Mouse (Mus musculus) intestine, postnatal 0 days (tissue): Measurements from ENCODE around the gene Mmp24. TPM values are rescaled to one million over a fixed set of nuclear protein-coding genes. Genes with fewer than 3 reads are reported as not detected.
A peak's percentile ranks its signal among the peaks of the same experiment; 100 is the strongest.

Source experiments
- ATAC-seq: fragments of 200-750 bp; cut with Nextera tagmentation; 2 replicates; pipeline ENCODE4 v1.8.0; 2017; ENCODE audit warnings: mild to moderate bottlenecking, moderate TSS enrichment, moderate library complexity
- H3K27ac ChIP-seq: fragments of 300-500 bp; sonication (generic); 2 replicates; pipeline ENCODE4 v1.5.1; 2014; ENCODE audit warnings: mild to moderate bottlenecking, low read depth, low read length, moderate library complexity
- H3K27me3 ChIP-seq: fragments of 300-500 bp; sonication (generic); replicated peaks from 2 replicates; pipeline ENCODE4 v1.6.1; 2014; ENCODE audit warnings: low read length, mixed read lengths; ENCODE audit not compliant: control insufficient read depth, insufficient read depth
- H3K36me3 ChIP-seq: fragments of 300-500 bp; sonication (generic); 2 replicates; pipeline ENCODE4 v1.6.1; 2014; ENCODE audit warnings: mild to moderate bottlenecking, moderate library complexity; ENCODE audit not compliant: control insufficient read depth, insufficient read depth
- H3K4me1 ChIP-seq: fragments of 300-500 bp; sonication (generic); replicated peaks from 2 replicates; pipeline ENCODE4 v1.6.1; 2014; ENCODE audit warnings: antibody characterized with exemption, low read length, mixed read lengths; ENCODE audit not compliant: control insufficient read depth, insufficient read depth
- H3K4me2 ChIP-seq: fragments of 300-500 bp; sonication (generic); replicated peaks from 2 replicates; pipeline ENCODE4 v1.6.1; 2014; ENCODE audit warnings: low read depth, mild to moderate bottlenecking, moderate library complexity
- H3K4me3 ChIP-seq: fragments of 300-500 bp; sonication (generic); 2 replicates; pipeline ENCODE4 v1.5.1; 2014; ENCODE audit warnings: low read depth, low read length
- H3K9ac ChIP-seq: fragments of 300-500 bp; sonication (generic); 2 replicates; pipeline ENCODE4 v1.6.1; 2014; ENCODE audit warnings: mild to moderate bottlenecking, low read depth, low read length
- H3K9me3 ChIP-seq: fragments of 300-500 bp; sonication (generic); 2 replicates; pipeline ENCODE4 v1.6.1; 2016; ENCODE audit warnings: mixed run types; ENCODE audit not compliant: control insufficient read depth
- CTCF ChIP-seq: sonication (generic); IDR thresholded peaks from 2 replicates; pipeline ENCODE4 v1.5.1; 2016; ENCODE audit warnings: low read depth, mild to moderate bottlenecking, control low read depth, antibody characterized with exemption, moderate library complexity
- WGBS: fragments of 180-500 bp; shearing (Covaris S2); extraction: QIAGEN DNeasy Blood & Tissue Kit; methylation state at CpG from one replicate; pipeline ENCODE4 v1.1.7; 2014; 5-methylcytosine and 5-hydroxymethylcytosine counted together
- polyA plus RNA-seq: library from polyadenylated mRNA; unstranded; fragments of >200 nt; fragmentation: Nextera tagmentation; extraction: Ambion mirVana; gene quantifications from 2 replicates; pipeline ENCODE4 v1.2.1, GENCODE M21; 2015

Gene Mmp24
- polyA plus RNA-seq, 1 experiment from 2014 or later = 0.22 TPM

DNA sequence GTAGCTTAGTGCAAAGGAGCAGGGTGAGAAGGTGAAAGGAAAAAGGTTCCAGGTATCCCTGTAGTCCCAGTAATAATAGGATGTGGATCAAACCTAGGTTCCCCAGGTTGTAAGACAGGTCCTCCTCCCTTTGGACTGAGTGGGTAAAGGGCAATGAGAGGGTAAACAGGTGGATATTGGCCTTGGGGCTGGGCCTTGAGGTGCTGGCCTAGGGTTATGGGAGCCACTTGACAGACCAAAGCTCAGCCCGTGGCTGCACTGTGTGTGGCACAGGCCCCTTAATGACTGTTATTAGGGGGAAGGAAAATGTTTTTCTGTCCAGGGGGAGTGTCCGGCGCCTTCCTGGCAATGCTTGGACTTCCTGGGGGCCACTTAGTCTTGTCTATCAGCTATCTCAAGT is 62.8 kb downstream of the Mmp24 start:
- no peaks in the 10 kb centered on the region for H3K36me3 ChIP-seq
- TF ChIP-seq CTCF = no peak
- no peak overlapping the region for H3K4me3 ChIP-seq
- WGBS = 23% methylated on average over 3 of the region's 3 CpGs
- H3K4me2 ChIP-seq = no peak overlapping the region
- H3K27ac ChIP-seq = no peak overlapping the region
- H3K4me1 ChIP-seq = no peaks in the 10 kb centered on the region
- peak; percentile 53; the same call in 1 of the 2 replicates for ATAC-seq
- H3K9ac ChIP-seq = no peak overlapping the region
- no peaks in the 10 kb centered on the region for H3K27me3 ChIP-seq
- no peaks in the 10 kb centered on the region for H3K9me3 ChIP-seq

DNA sequence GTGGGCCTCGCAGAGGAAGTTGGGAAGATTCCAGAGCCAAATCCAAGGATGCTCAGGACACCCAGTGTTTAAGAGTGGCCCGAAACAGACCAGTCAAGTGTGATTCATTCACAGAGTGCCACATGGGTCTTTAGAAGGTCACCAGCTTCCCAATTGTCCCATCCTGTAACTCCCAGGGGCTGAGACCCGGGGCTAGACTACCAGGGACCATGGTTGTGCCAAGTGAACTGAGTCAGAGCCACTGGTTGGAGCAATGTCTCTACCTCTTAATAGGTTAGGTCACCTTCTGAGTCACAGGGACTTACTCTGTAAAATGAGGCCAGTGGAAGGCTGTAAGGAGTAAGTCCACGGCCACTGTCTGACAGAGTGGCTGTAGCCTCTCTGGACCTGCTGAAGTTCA is 63.8 kb downstream of the Mmp24 start:
- Histone ChIP-seq H3K4me1 (no peaks in the 10 kb centered on the region), H3K27me3 (no peaks in the 10 kb centered on the region), H3K9ac (no peak overlapping the region), H3K9me3 (no peaks in the 10 kb centered on the region), H3K36me3 (no peaks in the 10 kb centered on the region), H3K27ac (no peak overlapping the region), H3K4me3 (no peak overlapping the region), H3K4me2 (no peak overlapping the region)
- no peak for ATAC-seq
- WGBS = 78% methylated on average over 4 of the region's 4 CpGs
- TF ChIP-seq CTCF = no peak

DNA sequence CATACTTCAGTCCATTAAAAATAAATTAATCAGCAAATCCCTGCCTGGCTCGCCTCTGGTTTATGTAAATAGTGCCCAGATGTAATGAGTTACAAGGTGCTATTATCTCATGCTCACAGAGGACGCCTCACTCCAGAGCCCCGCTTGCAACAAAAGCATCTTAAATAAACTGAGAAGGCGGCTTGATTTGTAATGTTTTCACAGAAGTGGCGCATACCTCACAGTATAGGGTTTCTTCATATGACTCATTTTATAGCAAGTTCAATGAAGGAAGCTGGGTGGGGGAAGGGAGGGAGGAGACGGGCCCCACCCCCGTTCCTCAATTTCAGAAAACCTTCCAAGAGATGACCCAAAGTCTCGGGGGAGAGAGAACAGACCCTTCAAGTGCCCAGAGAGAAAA is 71.8 kb downstream of the Mmp24 start:
- TF ChIP-seq CTCF = no peak

DNA sequence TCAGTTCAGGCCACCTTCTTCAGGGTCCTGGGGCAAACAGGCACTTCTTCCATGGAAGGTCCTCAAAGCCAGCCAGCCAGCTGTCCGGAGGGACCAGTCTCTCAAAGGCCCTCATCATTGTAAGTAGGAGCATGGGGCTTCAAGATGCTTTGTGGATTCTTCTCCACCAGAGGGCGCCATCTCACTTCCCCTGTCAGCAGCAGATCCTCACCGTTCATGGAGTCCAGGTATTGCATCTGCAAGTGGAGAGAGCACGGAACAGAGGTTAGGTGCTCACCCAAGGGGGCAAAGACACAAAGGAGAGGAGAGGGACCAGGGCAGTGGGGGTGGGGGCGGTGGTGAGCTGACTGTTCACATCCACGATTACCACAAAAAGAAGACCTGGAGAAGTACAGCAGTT is 73.1 kb downstream of the Mmp24 start:
- no peaks in the 10 kb centered on the region for H3K27me3 ChIP-seq
- H3K4me2 ChIP-seq = no peak overlapping the region
- 0 out of 2 replicates have a peak, but pooled peaks have one; percentile 23 for ATAC-seq
- H3K4me1 ChIP-seq = no peaks in the 10 kb centered on the region
- H3K4me3 ChIP-seq = no peak overlapping the region
- peaks cover 58% of the 10 kb centered on the region for H3K36me3 ChIP-seq
- WGBS = 35% methylated on average over 6 of the region's 6 CpGs
- H3K9ac ChIP-seq = no peak overlapping the region
- peak; percentile 98 for TF ChIP-seq CTCF
- H3K9me3 ChIP-seq = no peaks in the 10 kb centered on the region
- no peak overlapping the region for H3K27ac ChIP-seq

More for the DNA sequence above, 71.8 kb downstream of the Mmp24 start:
- no peak overlapping the region for H3K4me3 ChIP-seq
- no peak overlapping the region for H3K9ac ChIP-seq
- no peak overlapping the region for H3K27ac ChIP-seq
- H3K27me3 ChIP-seq = no peaks in the 10 kb centered on the region
- no peaks in the 10 kb centered on the region for H3K4me1 ChIP-seq
- WGBS = 71% methylated on average over 8 of the region's 8 CpGs
- peaks cover 50% of the 10 kb centered on the region for H3K36me3 ChIP-seq
- H3K4me2 ChIP-seq = no peak overlapping the region
- no peaks in the 10 kb centered on the region for H3K9me3 ChIP-seq
- ATAC-seq = no peak

DNA sequence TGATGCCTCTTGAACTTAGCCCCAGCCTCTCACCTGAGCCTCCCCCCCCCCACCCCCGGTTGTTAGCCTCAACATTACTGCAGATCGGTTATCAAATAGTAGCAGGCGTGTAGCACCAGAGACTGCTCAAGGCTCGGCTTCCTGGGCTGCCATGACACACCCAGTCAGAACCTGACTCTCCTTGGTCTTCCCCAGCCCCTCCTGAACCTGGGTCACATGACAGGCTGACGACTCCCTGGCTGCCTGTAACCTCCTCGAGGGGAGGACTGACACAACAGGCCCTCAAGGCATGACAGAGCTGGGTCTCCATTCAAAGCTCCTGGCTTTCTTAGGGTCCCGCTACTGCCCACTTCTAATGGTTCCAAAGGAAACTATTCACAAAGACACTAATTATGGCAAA is 74.3 kb downstream of the Mmp24 start:
- Histone ChIP-seq H3K4me1 (no peaks in the 10 kb centered on the region), H3K27me3 (no peaks in the 10 kb centered on the region), H3K27ac (no peak overlapping the region), H3K9ac (no peak overlapping the region), H3K9me3 (no peaks in the 10 kb centered on the region), H3K4me3 (no peak overlapping the region), H3K4me2 (no peak overlapping the region), H3K36me3 (peaks cover 67% of the 10 kb centered on the region)
- ATAC-seq = no peak
- 37% methylated on average over 7 of the region's 7 CpGs for WGBS
- TF ChIP-seq CTCF = no peak

DNA sequence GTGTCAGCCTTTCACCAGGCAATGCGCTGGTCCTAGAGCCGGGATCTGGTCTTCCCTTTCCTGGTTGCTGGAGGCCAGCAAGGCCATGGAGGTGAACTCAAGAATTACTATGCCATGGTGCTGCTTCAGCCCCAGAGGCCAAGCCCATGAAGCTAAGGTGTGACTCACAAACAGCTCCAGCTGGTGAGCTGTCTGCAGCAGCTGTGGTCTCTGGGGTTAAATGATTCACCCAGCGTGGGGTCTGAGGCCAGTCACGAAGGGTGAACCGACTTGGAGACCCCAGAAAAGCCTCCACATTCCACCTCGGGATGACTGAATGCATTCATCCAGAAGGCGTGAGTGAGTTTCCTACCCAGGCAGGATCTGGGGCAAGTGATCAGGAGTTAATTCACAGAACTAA is 75.0 kb downstream of the Mmp24 start:
- no peak overlapping the region for H3K4me3 ChIP-seq
- ATAC-seq = no peak
- TF ChIP-seq CTCF = no peak
- peaks cover 70% of the 10 kb centered on the region for H3K36me3 ChIP-seq
- H3K9me3 ChIP-seq = no peaks in the 10 kb centered on the region
- WGBS = 83% methylated on average over 7 of the region's 7 CpGs
- H3K27me3 ChIP-seq = no peaks in the 10 kb centered on the region
- H3K9ac ChIP-seq = no peak overlapping the region
- no peak overlapping the region for H3K27ac ChIP-seq
- no peaks in the 10 kb centered on the region for H3K4me1 ChIP-seq
- H3K4me2 ChIP-seq = no peak overlapping the region

DNA sequence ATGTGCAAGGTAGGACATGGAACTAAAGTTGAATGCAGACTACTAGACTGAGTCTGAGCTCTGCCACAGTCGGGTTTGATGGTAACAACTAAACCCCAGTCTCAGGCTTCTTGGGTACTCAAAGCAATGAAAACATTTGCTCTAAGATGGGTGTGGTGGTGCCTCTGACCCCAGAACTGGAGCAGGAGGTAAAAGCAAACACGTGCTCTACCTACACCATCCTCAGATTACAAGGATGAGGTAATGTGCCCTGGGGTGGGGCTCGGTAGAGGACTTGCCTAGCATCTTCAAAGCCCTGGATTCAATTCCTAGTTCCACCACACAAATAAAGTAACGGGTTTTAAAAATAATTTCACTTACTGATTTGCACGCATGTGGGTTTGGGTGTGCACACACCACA is 77.4 kb downstream of the Mmp24 start:
- ATAC-seq = no peak

More for the DNA sequence above, 77.4 kb downstream of the Mmp24 start:
- Histone ChIP-seq H3K9me3 (no peaks in the 10 kb centered on the region), H3K4me2 (no peak overlapping the region), H3K9ac (no peak overlapping the region), H3K4me1 (no peaks in the 10 kb centered on the region), H3K27me3 (no peaks in the 10 kb centered on the region), H3K36me3 (peaks cover 68% of the 10 kb centered on the region), H3K27ac (no peak overlapping the region), H3K4me3 (no peak overlapping the region)
- TF ChIP-seq CTCF = no peak
- WGBS = 69% methylated on average over 5 of the region's 5 CpGs
